Mouse (Mus musculus) c-Kit-negative CD71-positive TER-119-positive erythroid progenitor cells, embryonic 14.5 days (primary cell): ENCODE results near the gene Pi4k2b.
A peak's percentile ranks its signal among the peaks of the same experiment; 100 is the strongest.
"Not testable (repeated sequence)": the region's sequence is repeated elsewhere in the genome, so short reads cannot be mapped to it uniquely, and the experiment has no call there.

Experiments
- DNase-seq: peaks from one replicate; pipeline ENCODE4 v3.0.0-alpha.2; 2013; ENCODE audit warnings: low read depth, low spot score

The Pi4k2b gene

GRCm38 (mm10) chr5:52741391-52742111 is at the start of gene Pi4k2b:
Gene Pi4k2b, plus strand, starts transcription at chr5:52741574.
- peak; percentile 71 for DNase-seq

- DNase-seq, result no peak
Measured at GRCm38 (mm10) chr5:52697291-52697690, 44.1 kb upstream of the Pi4k2b start.

- not testable (repeated sequence) for DNase-seq
Measured at GRCm38 (mm10) chr5:52697882-52698440, 43.4 kb upstream of the Pi4k2b start.

- DNase-seq, result no peak
Measured at GRCm38 (mm10) chr5:52704562-52704961, 36.8 kb upstream of the Pi4k2b start.

- peak; percentile 67 for DNase-seq
Measured at GRCm38 (mm10) chr5:52712704-52713103, 28.7 kb upstream of the Pi4k2b start.

GRCm38 (mm10) chr5:52716742-52717448 is 24.5 kb upstream of the Pi4k2b start:
- no peak for DNase-seq

GRCm38 (mm10) chr5:52721003-52721402 is 20.4 kb upstream of the Pi4k2b start:
- no peak for DNase-seq

- no peak for DNase-seq
Measured at GRCm38 (mm10) chr5:52727747-52728146, 13.6 kb upstream of the Pi4k2b start.

- no peak for DNase-seq
Measured at GRCm38 (mm10) chr5:52732811-52733210, 8.6 kb upstream of the Pi4k2b start.

- DNase-seq, result no peak
Measured at GRCm38 (mm10) chr5:52736046-52736445, 5.3 kb upstream of the Pi4k2b start.

- peak; percentile 42 for DNase-seq
Measured at GRCm38 (mm10) chr5:52742112-52742813, 889 bp downstream of the Pi4k2b start.

- no peak for DNase-seq
Measured at GRCm38 (mm10) chr5:52743231-52743630, 1.9 kb downstream of the Pi4k2b start.

GRCm38 (mm10) chr5:52746920-52747319 is 5.5 kb downstream of the Pi4k2b start:
- DNase-seq, result no peak

GRCm38 (mm10) chr5:52748732-52749131 is 7.4 kb downstream of the Pi4k2b start:
- DNase-seq, result no peak

GRCm38 (mm10) chr5:52753146-52753545 is 11.8 kb downstream of the Pi4k2b start:
- no peak for DNase-seq

GRCm38 (mm10) chr5:52754196-52754595 is 12.8 kb downstream of the Pi4k2b start:
- no peak for DNase-seq

- no peak for DNase-seq
Measured at GRCm38 (mm10) chr5:52755337-52755736, 14.0 kb downstream of the Pi4k2b start.

- no peak for DNase-seq
Measured at GRCm38 (mm10) chr5:52755989-52756388, 14.6 kb downstream of the Pi4k2b start.

- DNase-seq, result no peak
Measured at GRCm38 (mm10) chr5:52762586-52762985, 21.2 kb downstream of the Pi4k2b start.

- no peak for DNase-seq
Measured at GRCm38 (mm10) chr5:52774267-52774666, 32.9 kb downstream of the Pi4k2b start.

- DNase-seq, result no peak
Measured at GRCm38 (mm10) chr5:52775237-52775636, 33.9 kb downstream of the Pi4k2b start, which contains the start of gene Zcchc4. Gene Zcchc4, plus strand, starts transcription at chr5:52775409.
